Mouse (Mus musculus): ENCODE results near the gene Bglap2. TPM values are rescaled to one million over a fixed set of nuclear protein-coding genes. Genes with fewer than 3 reads are reported as not detected.

The Bglap2 gene
- polyA plus RNA-seq, 1 experiment = not detected

DNA sequence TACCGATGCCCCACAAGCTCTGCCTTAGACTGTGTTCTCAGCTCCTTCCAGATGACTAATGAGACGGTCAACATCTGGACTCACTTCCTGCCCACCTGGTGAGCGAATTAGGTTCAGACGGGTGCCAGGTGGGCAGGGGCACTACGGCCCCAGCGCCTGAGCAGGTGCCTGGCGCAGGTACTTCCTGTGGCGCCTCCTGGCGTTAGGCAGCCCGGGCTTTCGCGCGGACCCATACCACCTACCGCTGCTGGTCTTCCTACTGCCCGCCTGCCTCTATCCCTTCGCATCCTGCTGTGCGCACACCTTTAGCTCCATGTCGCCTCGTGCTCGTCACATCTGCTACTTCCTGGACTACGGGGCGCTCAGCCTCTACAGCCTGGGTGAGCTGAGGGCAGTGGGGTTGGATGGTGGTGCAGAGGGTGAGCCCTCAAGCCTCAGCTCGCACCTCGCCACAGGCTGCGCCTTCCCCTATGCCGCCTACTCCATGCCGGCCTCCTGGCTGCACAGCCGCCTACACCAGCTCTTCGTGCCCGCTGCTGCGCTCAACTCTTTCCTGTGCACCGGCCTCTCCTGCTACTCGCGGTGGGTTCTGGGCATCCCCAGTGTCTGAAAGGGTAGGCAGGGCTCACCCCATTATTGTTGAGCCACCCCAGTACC is 12.7 kb downstream of the Bglap2 start:
- H3K27ac ChIP-seq (ENCODE audit: insufficient read depth, low read length) = no peak overlapping the region

DNA sequence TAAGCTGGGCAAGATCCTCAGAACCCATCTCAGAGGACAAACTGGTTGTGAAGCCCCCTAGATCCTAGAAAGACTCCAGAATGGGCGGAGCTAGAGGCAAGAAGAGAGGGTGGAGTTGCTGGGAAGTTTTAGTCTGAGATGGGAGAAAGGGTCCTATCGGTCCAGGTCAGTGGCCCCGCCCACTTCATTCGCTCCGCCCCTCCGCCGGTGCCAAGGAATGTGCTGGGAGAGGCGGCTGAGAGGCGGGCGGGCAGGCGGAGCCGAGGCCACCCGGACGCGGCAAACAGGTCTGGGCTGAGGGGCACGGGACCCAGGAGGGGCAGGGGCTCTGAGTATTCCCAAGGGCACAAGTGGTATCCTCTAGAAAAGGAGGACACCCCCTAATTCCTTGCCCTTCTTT is 14.2 kb downstream of the Bglap2 start, which contains the start of gene Paqr6:
TSS of gene Paqr6 (plus strand) at position 248 of the 400 bp plus-strand sequence.
- no peak for TF ChIP-seq POLR2A (IDR thresholded peaks at IDR 0.05; ENCODE audit: low read depth, low read length)
- TF ChIP-seq CTCF (IDR thresholded peaks at IDR 0.05; ENCODE audit: borderline replicate concordance, insufficient read depth, low read length) = no peak

More for the DNA sequence above, 12.7 kb downstream of the Bglap2 start:
- H3K4me1 ChIP-seq (ENCODE audit: control insufficient read depth, insufficient read depth, low read length) = no peaks in the 10 kb centered on the region
- no peak overlapping the region for H3K4me3 ChIP-seq (ENCODE audit: insufficient read depth, low read length)
- TF ChIP-seq POLR2A (IDR thresholded peaks at IDR 0.05; ENCODE audit: low read depth, low read length) (no peak), CTCF (IDR thresholded peaks at IDR 0.05; ENCODE audit: borderline replicate concordance, insufficient read depth, low read length) (no peak)

DNA sequence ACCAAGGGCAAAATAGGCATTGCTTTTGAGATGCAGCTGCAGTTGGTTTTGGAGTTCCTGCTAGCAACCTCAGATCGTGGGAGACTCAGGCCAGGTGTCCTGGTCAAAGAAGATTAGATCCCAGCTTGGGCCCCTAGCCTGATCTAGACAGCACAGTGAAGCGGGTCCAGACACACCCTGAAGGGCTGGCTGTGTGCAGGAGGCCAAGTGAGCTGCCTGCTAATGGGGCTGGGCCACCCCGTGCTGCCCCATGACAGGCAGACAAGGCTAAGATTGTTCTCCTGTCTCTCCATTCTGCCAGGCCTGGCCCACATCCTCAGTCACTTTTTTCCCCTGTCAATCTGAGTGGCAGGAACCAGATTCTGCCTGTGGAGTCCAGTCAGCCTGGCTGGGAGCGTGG is 14.8 kb downstream of the Bglap2 start:
- H3K27ac ChIP-seq (ENCODE audit: insufficient read depth, low read length) = no peak overlapping the region

More for the DNA sequence above, 14.2 kb downstream of the Bglap2 start, which contains the start of gene Paqr6:
- H3K4me1 ChIP-seq (ENCODE audit: control insufficient read depth, insufficient read depth, low read length) = no peaks in the 10 kb centered on the region
- no peak within 1 kb of the TSS for H3K4me3 ChIP-seq (ENCODE audit: insufficient read depth, low read length)
- no peak within 1 kb of the TSS for H3K27ac ChIP-seq (ENCODE audit: insufficient read depth, low read length)

DNA sequence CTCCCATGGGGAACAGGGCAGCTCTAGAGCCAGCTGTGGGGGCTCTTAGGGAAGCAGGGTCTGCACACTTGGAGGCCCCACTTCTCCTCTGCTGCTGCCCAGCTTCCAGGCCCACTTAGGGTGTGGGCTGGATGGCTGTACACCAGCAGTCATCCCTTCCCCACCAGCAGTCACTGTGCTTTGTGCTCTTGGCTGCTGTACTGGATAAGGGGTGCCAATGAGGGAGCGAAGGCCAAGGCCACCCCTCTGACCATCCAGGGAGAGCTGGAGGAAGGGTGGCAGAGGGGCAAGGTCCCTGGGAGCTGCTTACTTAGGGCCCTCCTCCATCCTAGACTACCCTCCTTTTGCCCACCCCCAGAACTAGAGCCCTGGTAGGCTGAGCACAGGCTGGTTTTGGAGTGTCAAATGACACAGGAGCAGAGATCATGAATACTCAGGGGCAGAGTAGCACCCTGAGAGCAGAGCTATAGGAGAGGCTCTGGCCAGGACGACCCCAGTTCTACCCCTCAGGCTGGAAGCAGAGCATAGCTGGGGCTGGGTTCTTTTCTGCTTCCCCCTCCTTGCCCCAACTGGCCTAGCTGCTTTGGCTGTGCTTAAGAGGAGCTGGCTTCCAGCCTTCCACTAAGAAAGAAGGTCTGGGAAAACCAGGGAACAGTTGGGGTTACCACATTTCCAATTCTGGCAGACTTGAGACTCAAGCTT is 16.7 kb downstream of the Bglap2 start:
- Histone ChIP-seq H3K4me1 (ENCODE audit: control insufficient read depth, insufficient read depth, low read length) (no peaks in the 10 kb centered on the region), H3K4me3 (ENCODE audit: insufficient read depth, low read length) (no peak overlapping the region), H3K27ac (ENCODE audit: insufficient read depth, low read length) (no peak overlapping the region)
- TF ChIP-seq POLR2A (IDR thresholded peaks at IDR 0.05; ENCODE audit: low read depth, low read length) (no peak), CTCF (IDR thresholded peaks at IDR 0.05; ENCODE audit: borderline replicate concordance, insufficient read depth, low read length) (no peak)

More for the DNA sequence above, 14.8 kb downstream of the Bglap2 start:
- Histone ChIP-seq H3K4me1 (ENCODE audit: control insufficient read depth, insufficient read depth, low read length) (no peaks in the 10 kb centered on the region), H3K4me3 (ENCODE audit: insufficient read depth, low read length) (no peak overlapping the region)
- TF ChIP-seq CTCF (IDR thresholded peaks at IDR 0.05; ENCODE audit: borderline replicate concordance, insufficient read depth, low read length) = no peak

DNA sequence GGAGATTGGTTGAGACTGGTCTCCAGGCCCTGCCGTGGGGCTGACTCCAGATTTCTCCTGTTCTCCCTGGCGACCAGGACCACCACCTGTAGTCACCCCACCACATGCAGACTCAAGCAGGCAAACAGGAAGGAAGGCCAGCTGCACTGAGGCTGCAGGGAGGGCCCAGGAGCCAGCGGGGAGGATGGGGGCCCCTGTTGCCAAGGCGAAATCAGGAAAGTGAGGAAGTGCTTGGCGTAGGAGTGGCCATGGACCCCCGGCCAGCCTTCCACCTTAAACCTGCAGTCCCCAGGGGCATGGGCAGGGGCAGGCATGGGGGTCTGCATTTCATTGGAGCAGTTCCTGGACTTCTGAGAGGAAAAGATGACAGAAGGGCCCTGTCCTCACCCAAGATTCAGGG is 17.4 kb downstream of the Bglap2 start:
- no peak overlapping the region for H3K4me3 ChIP-seq (ENCODE audit: insufficient read depth, low read length)
- TF ChIP-seq POLR2A (IDR thresholded peaks at IDR 0.05; ENCODE audit: low read depth, low read length) (no peak), CTCF (IDR thresholded peaks at IDR 0.05; ENCODE audit: borderline replicate concordance, insufficient read depth, low read length) (no peak)
- H3K4me1 ChIP-seq (ENCODE audit: control insufficient read depth, insufficient read depth, low read length) = no peaks in the 10 kb centered on the region
- H3K27ac ChIP-seq (ENCODE audit: insufficient read depth, low read length) = no peak overlapping the region

DNA sequence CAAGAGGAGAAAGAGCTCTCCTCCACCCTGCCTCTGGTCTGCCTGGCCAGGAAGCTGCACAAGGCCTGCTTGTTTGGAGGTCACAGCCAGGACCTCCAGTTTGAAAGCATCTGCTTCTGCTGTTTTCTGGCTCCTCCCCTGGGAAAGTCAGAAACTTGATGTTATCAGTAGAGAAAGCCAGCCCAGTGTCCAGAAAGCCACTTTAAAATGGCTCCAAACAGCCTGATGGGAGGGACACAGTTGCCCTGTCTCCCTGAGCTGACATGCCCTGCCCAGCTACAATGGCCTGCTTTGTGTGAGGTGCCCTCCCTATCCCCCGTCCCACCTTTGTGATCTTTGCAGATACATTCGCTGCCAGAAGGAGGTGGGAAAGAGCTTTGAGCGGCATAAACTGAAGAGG is 18.5 kb downstream of the Bglap2 start:
- Histone ChIP-seq H3K27ac (ENCODE audit: insufficient read depth, low read length) (no peak overlapping the region), H3K4me1 (ENCODE audit: control insufficient read depth, insufficient read depth, low read length) (no peaks in the 10 kb centered on the region), H3K4me3 (ENCODE audit: insufficient read depth, low read length) (no peak overlapping the region)
- no peak for TF ChIP-seq CTCF (IDR thresholded peaks at IDR 0.05; ENCODE audit: borderline replicate concordance, insufficient read depth, low read length)
- TF ChIP-seq POLR2A (IDR thresholded peaks at IDR 0.05; ENCODE audit: low read depth, low read length) = no peak

DNA sequence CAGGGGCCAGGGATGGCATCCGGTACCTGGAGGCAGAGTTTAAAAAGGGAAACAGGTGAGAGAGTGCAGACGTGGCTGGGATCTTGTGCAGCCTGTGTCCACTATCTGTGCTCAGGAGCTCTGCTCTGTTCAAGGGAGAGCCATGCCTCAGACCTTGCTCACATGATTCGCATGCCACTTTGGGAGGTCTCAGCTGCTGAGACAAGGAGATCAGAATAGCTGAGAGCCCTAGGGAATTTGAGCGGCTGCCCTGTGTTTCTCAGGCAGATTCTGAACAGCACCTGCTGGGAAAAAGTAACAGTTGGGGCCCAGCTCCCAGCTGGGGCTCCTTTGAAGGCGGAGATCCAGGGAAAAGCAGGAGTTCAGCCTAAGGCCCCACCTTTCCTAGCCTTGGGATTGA is 18.9 kb downstream of the Bglap2 start:
- no peak for TF ChIP-seq POLR2A (IDR thresholded peaks at IDR 0.05; ENCODE audit: low read depth, low read length)
- TF ChIP-seq CTCF (IDR thresholded peaks at IDR 0.05; ENCODE audit: borderline replicate concordance, insufficient read depth, low read length) = no peak
- Histone ChIP-seq H3K4me1 (ENCODE audit: control insufficient read depth, insufficient read depth, low read length) (no peaks in the 10 kb centered on the region), H3K4me3 (ENCODE audit: insufficient read depth, low read length) (no peak overlapping the region), H3K27ac (ENCODE audit: insufficient read depth, low read length) (no peak overlapping the region)

DNA sequence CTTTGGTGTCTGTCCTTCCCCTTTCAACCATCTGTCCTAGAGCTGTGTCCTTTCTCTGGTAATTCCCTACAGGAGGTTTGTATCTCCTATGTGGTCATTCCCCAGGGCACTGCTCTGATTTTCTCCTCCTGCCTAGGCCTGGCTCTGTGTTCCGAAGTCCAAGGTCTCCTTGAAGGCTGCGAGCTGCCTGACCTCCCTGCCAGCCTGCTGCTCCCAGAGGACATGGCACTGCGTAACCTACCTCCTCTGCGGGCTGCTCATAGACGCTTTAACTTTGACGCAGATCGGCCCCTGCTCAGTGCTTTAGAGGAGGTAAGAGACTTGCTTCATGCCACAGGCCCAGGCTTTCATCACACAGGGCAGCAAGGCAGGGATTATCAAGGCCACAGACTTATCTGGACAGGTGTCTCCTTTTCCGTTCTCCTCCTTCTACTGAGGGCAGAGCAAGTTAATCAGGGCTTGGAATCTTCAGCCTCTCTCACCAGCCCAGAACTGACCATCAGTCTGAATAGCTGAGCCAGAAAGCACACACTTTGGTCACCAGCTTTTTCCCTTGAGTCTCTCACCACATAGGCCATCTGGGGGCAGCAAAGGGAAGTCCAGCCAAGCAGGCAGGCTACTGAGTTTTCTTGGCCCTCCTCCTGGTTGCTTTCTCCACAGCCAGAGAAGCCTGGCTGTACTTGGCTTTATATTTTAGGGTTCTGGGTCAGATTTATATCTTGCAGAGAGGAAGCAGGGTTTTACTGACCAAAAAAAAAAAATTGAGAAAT is 23.9 kb downstream of the Bglap2 start:
- no peak overlapping the region for H3K27ac ChIP-seq (ENCODE audit: insufficient read depth, low read length)
- TF ChIP-seq POLR2A (IDR thresholded peaks at IDR 0.05; ENCODE audit: low read depth, low read length) = no peak
- TF ChIP-seq CTCF (IDR thresholded peaks at IDR 0.05; ENCODE audit: borderline replicate concordance, insufficient read depth, low read length) = no peak
- H3K4me1 ChIP-seq (ENCODE audit: control insufficient read depth, insufficient read depth, low read length) = no peaks in the 10 kb centered on the region
- H3K4me3 ChIP-seq (ENCODE audit: insufficient read depth, low read length) = no peak overlapping the region

DNA sequence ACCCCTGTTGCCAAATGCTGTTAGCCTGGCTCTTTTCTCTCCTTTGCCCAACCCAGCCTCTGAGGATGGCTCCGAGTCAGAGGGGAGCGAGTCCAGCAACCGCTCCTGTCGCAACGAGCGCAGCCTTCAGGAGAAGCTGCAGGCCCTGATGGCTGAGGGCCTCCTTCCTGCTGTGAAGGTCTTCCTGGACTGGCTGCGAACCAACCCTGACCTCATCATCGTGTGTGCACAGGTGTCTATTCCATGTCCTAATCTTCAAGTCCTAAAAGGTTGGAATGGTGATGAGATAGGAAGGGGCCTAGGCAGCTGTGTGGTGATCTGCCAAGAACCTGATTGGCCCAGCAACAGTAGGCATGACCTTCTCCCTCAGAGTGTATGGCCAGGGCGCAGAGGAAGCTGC is 25.6 kb downstream of the Bglap2 start:
- Histone ChIP-seq H3K4me1 (ENCODE audit: control insufficient read depth, insufficient read depth, low read length) (no peaks in the 10 kb centered on the region), H3K27ac (ENCODE audit: insufficient read depth, low read length) (no peak overlapping the region), H3K4me3 (ENCODE audit: insufficient read depth, low read length) (no peak overlapping the region)
- TF ChIP-seq POLR2A (IDR thresholded peaks at IDR 0.05; ENCODE audit: low read depth, low read length) = no peak
- no peak for TF ChIP-seq CTCF (IDR thresholded peaks at IDR 0.05; ENCODE audit: borderline replicate concordance, insufficient read depth, low read length)
